Mouse (Mus musculus) megakaryocyte, adult 5-6 weeks (primary cell): ENCODE data around the gene Xlr3a. TPM values are rescaled to one million over a fixed set of nuclear protein-coding genes. Genes with fewer than 3 reads are reported as not detected.
"Not testable (repeated sequence)": the region's sequence is repeated elsewhere in the genome, so short reads cannot be mapped to it uniquely, and the experiment has no call there.

Source experiments
- ATAC-seq: 2 replicates; pipeline ENCODE4 v1.8.0; 2016; ENCODE audit warnings: mild to moderate bottlenecking, inconsistent platforms; ENCODE audit not compliant: poor library complexity, severe bottlenecking
- total RNA-seq, 2 experiments: library from RNA; stranded (forward) in 1 of 2; stranded (reverse) in 1 of 2; fragments of 153-499, 151-499 nt in 1 of 2; fragments of 221-1000, 200-1000 nt in 1 of 2; gene quantifications; 2 replicates each; pipeline versions ENCODE4 v1.2.3 to v1.2.4; 2015 to 2017

Xlr3a gene
- total RNA-seq (2015) (not detected in 2 replicates), total RNA-seq (2017) (0.22 and 0.37 TPM in 2 replicates)

GRCm38 (mm10) chrX:73096941-73097508 lies at the start of gene Xlr3a:
Xlr3a (minus strand) TSS chrX:73097095.
- not testable (repeated sequence) for ATAC-seq

- ATAC-seq: not testable (repeated sequence)
These were observed 46.3 kb upstream of the Xlr3a start for GRCm38 (mm10) chrX:73143218-73143618.

DNA sequence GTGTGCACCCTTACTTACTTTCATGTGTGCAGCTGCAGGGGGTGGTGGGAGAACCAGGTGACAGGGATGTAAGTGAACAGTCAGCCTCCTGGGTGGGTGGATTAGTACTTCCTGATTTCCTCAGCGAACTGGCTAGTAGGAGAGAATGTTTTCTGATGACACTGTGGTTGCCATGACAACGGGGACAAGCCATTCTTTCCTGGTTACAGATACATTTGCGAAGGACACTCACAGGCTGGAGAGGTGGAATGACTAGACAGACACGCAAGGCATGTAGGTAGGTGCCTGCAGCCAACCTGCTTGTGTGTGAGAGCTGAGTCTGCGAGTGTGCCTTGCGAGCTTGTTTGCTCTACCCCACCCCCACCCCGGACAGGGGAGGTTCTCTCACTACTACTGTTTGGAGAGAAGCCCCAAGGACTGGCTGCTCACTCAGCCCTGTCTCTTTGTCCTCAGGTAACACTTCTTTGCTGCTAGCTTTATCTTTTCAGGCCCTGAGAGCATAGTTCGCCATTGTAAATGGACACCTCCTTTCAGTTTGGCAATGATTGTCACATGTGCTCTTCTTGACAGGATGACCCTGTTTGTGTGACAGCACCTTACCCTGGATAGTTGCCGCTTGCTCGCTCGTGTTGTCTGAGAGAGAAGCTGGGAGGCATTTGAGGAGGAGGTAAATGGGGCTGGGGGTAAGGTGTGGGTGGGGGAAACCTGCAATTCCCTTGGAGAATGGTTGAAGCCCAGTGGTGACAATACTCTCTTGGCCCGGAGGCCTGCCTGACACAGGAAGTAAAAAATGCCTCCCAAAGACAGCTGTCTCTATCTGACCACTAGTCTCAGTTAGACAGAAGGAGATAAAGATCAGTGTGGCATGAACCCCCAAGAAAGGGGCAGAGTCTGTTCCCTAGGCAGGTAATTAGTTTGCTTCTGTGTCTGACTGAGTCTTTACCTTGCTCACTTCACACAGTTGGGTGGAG lies 26.2 kb upstream of the Xlr3a start:
- not testable (repeated sequence) for ATAC-seq

- ATAC-seq: not testable (repeated sequence)
These were observed 19.9 kb upstream of the Xlr3a start, which contains the start of gene Gm14685 for GRCm38 (mm10) chrX:73116747-73117146. Gm14685 (plus strand) TSS chrX:73117047.

DNA sequence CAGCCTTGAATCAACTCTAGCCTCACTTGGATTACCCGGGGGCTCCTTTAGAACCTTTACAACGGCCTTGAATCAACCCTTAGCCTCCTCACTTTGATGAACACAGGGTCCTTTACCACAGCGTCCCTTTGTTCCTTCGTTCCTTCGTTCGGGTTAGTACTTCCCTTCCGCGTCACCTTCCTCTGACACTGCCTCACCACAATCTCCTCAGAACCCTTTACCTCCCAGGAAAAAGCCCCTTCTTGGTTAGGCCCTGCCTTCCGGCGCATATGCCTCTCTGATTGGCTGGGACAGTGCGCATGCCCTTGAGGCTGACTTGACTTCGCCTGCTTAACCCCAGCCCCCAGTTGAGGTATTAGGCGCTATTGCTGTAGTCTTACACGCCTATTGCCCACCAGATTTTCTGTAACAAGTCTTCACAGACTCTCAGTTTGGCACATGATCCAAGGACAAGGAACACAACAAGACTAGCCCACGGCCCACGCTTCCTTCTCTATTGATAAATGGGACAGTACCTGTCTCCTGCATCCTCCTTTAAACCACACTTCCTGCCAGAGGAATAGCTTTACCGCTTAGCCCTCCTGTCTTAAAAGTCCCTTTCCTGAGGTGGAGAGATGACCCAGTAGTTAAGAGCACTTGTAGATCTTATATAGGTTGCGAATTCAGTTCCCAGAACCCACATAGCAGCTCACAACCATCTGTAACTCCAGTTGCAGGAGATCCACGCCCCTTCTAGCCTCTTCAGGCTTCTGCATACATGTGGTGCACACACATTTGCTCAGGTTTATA lies 14.4 kb downstream of the Xlr3a start, which contains the start of gene Xlr4a:
Gene Xlr4a, minus strand, starts transcription at position 212 of the 789 bp plus-strand sequence.
- not testable (repeated sequence) for ATAC-seq

DNA sequence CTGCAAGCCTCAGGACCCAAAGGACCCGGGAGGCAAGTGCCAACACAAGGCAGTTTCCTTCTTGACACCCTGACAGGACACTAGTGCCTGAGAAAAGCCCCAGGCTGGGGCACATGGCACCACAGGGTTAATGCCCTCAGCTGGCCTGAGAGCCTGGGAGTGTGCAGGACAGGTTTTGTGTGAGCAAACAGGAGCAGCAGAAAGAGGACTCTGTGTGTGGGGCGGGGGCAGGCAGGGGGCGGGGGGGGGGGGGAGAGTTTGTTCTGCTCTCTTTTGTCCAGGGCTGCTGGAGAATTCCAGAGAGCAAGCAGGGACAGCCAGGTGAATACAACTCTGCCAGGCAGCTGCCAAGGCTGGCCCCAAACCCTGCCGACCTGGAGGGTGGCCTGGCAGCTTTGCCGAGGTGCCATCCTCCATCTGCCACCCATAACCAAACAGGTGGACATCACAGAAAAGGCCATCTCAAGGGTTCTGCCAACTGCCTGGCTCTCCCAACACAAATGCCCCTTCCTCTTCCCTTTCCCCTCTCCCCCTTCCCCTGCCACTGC lies 30.1 kb downstream of the Xlr3a start:
- not testable (repeated sequence) for ATAC-seq

DNA sequence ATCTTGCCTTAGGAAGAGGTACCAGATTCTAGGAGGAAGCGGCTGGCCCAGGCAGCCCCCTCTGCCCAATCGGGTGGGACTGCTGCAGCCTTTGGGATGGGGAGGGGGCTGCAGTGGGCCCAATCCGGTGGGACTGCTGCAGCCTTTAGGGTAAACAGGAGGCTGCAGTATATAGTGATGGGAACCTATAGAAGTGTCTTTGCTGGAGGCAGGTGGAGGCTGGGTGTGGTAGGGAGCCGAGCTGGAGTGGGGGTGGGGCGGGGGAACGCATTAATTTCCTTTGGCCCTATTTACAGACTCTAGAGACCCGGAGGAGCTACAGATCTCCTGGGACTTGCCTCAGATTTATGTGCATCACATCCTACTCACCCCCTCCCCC lies 32.5 kb downstream of the Xlr3a start, which contains the start of gene Pnma3:
Gene Pnma3, plus strand, starts transcription at position 373 of the 379 bp plus-strand sequence.
- ATAC-seq: no peak

GRCm38 (mm10) chrX:73063512-73064414 lies 33.1 kb downstream of the Xlr3a start:
- no peak for ATAC-seq

- no peak for ATAC-seq
These were observed 34.6 kb downstream of the Xlr3a start for GRCm38 (mm10) chrX:73062323-73062722.

GRCm38 (mm10) chrX:73061528-73061927 lies 35.4 kb downstream of the Xlr3a start:
- ATAC-seq: no peak

- peak; percentile 100 for ATAC-seq
These were observed 42.9 kb downstream of the Xlr3a start for GRCm38 (mm10) chrX:73053860-73054563.

- no peak for ATAC-seq
These were observed 57.2 kb downstream of the Xlr3a start for GRCm38 (mm10) chrX:73039666-73040065.

GRCm38 (mm10) chrX:73038831-73039230 lies 58.1 kb downstream of the Xlr3a start:
- no peak for ATAC-seq

DNA sequence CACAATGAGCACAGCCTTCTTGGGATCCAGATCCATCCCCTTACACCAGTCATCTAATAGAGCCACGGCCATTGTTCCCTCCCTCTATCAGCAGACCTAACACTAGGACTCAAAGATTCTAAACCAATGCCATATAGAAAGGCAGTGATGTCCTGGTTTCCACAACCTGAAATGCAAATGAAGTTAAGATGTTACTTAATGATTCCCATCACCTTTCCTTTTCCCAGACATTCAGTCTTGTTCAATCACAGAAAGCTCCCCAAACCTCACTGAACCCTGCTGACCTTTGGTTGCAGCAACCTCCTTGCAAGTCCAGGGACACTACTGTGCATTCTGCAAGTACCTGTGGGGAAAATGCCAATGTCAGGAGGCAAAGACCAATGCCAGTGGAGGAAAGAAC lies 59.9 kb downstream of the Xlr3a start, which contains the start of gene Pnma5:
Gene Pnma5, minus strand, starts transcription at position 101 of the 400 bp plus-strand sequence.
- no peak for ATAC-seq

Other genes starting within 250 kb of the Xlr3a start
- 60.0 and 60.4 TPM in 2 replicates for gene Cetn2, start 178.7 kb downstream of the Xlr3a start, total RNA-seq (2015)
- 51.9 and 55.3 TPM in 2 replicates for gene Cetn2, start 178.7 kb downstream of the Xlr3a start, total RNA-seq (2017)
- gene Nsdhl, start 178.5 kb downstream of the Xlr3a start, total RNA-seq (2015): 17.0 and 17.4 TPM in 2 replicates
- 14.1 and 14.7 TPM in 2 replicates for gene Nsdhl, start 178.5 kb downstream of the Xlr3a start, total RNA-seq (2017)
- gene Zfp185, start 109.8 kb downstream of the Xlr3a start, total RNA-seq (2015): not detected in 2 replicates
- gene Zfp185, start 109.8 kb downstream of the Xlr3a start, total RNA-seq (2017): not detected in 2 replicates
- not detected in 2 replicates for gene Pnma5, start 60.0 kb downstream of the Xlr3a start, total RNA-seq (2015)
- not detected in 2 replicates for gene Pnma5, start 60.0 kb downstream of the Xlr3a start, total RNA-seq (2017)
- not detected in 2 replicates for gene Pnma3, start 32.3 kb downstream of the Xlr3a start, total RNA-seq (2015)
- gene Pnma3, start 32.3 kb downstream of the Xlr3a start, total RNA-seq (2017): not detected in 2 replicates
- 6.4 and 9.1 TPM in 2 replicates for gene Xlr4a, start 14.6 kb downstream of the Xlr3a start, total RNA-seq (2015)
- 0.45 and 7.4 TPM in 2 replicates for gene Xlr4a, start 14.6 kb downstream of the Xlr3a start, total RNA-seq (2017)
- not detected in 2 replicates for gene Gm14685, start 20.0 kb upstream of the Xlr3a start, total RNA-seq (2015)
- not detected in 2 replicates for gene Gm14685, start 20.0 kb upstream of the Xlr3a start, total RNA-seq (2017)
- not detected in 2 replicates for gene Xlr5b, start 51.7 kb upstream of the Xlr3a start, total RNA-seq (2015)
- not detected in 2 replicates for gene Xlr5b, start 51.7 kb upstream of the Xlr3a start, total RNA-seq (2017)
- gene DXBay18, start 52.4 kb upstream of the Xlr3a start, total RNA-seq (2015): not detected in 2 replicates
- not detected in 2 replicates for gene DXBay18, start 52.4 kb upstream of the Xlr3a start, total RNA-seq (2017)
- not detected in 2 replicates for gene Spin2d, start 79.9 kb upstream of the Xlr3a start, total RNA-seq (2015)
- not detected in 2 replicates for gene Spin2d, start 79.9 kb upstream of the Xlr3a start, total RNA-seq (2017)
- 3.9 and 8.3 TPM in 2 replicates for gene Xlr3b, start 95.1 kb upstream of the Xlr3a start, total RNA-seq (2015)
- gene Xlr3b, start 95.1 kb upstream of the Xlr3a start, total RNA-seq (2017): 2.9 and 3.3 TPM in 2 replicates
- 7.1 and 12.5 TPM in 2 replicates for gene Xlr4b, start 117.2 kb upstream of the Xlr3a start, total RNA-seq (2015)
- 8.4 and 10.8 TPM in 2 replicates for gene Xlr4b, start 117.2 kb upstream of the Xlr3a start, total RNA-seq (2017)
- gene F8a, start 131.2 kb upstream of the Xlr3a start, total RNA-seq (2015): 4.0 and 4.7 TPM in 2 replicates
- 3.9 and 4.1 TPM in 2 replicates for gene F8a, start 131.2 kb upstream of the Xlr3a start, total RNA-seq (2017)
- gene Xlr4c, start 146.0 kb upstream of the Xlr3a start, total RNA-seq (2015): 2.3 and 2.8 TPM in 2 replicates
- gene Xlr4c, start 146.0 kb upstream of the Xlr3a start, total RNA-seq (2017): 6.5 and 9.3 TPM in 2 replicates
- gene Xlr3c, start 168.3 kb upstream of the Xlr3a start, total RNA-seq (2015): not detected in 2 replicates
- 0.07 TPM in 1 of 2 replicates, not detected in the other for gene Xlr3c, start 168.3 kb upstream of the Xlr3a start, total RNA-seq (2017)
- not detected in 2 replicates for gene Xlr5a, start 195.9 kb upstream of the Xlr3a start, total RNA-seq (2015)
- gene Xlr5a, start 195.9 kb upstream of the Xlr3a start, total RNA-seq (2017): not detected in 2 replicates
- gene Xlr5c, start 195.9 kb upstream of the Xlr3a start, total RNA-seq (2015): not detected in 2 replicates
- gene Xlr5c, start 195.9 kb upstream of the Xlr3a start, total RNA-seq (2017): not detected in 2 replicates
- gene Gm45015, start 239.7 kb upstream of the Xlr3a start, total RNA-seq (2015): not detected in 2 replicates
- not detected in 2 replicates for gene Gm45015, start 239.7 kb upstream of the Xlr3a start, total RNA-seq (2017)
- 5.3 and 6.8 TPM in 2 replicates for gene Zfp275, start 245.5 kb upstream of the Xlr3a start, total RNA-seq (2015)
- 3.5 and 4.3 TPM in 2 replicates for gene Zfp275, start 245.5 kb upstream of the Xlr3a start, total RNA-seq (2017)